Mouse (Mus musculus) intestine, embryonic 16.5 days (tissue): ENCODE measurements around the gene Nav2. TPM values are rescaled to one million over a fixed set of nuclear protein-coding genes. Genes with fewer than 3 reads are reported as not detected.

Experiments used
- ATAC-seq: fragments of 200-750 bp; cut with Nextera tagmentation; 2 replicates; pipeline ENCODE4 v1.8.0; 2017; ENCODE audit warnings: moderate TSS enrichment, moderate library complexity
- H3K27ac ChIP-seq: fragments of 300-500 bp; sonication (generic); 2 replicates; pipeline ENCODE4 v1.5.1; 2014; ENCODE audit warnings: mild to moderate bottlenecking, low read length
- H3K27me3 ChIP-seq: fragments of 300-500 bp; sonication (generic); replicated peaks from 2 replicates; pipeline ENCODE4 v1.6.1; 2014; ENCODE audit warnings: low read length, control low read depth, mixed read lengths; ENCODE audit not compliant: control insufficient read depth, insufficient read depth
- H3K36me3 ChIP-seq: fragments of 300-500 bp; sonication (generic); 2 replicates; pipeline ENCODE4 v1.6.1; 2014; ENCODE audit warnings: low read length, control low read depth; ENCODE audit not compliant: control insufficient read depth, insufficient read depth
- H3K4me1 ChIP-seq: fragments of 300-500 bp; sonication (generic); 2 replicates; pipeline ENCODE4 v1.6.1; 2014; ENCODE audit warnings: low read length, control low read depth, mixed read lengths; ENCODE audit not compliant: control insufficient read depth, insufficient read depth
- H3K4me2 ChIP-seq: fragments of 300-500 bp; sonication (generic); 2 replicates; pipeline ENCODE4 v1.6.1; 2014; ENCODE audit warnings: low read depth, low read length, control low read depth
- H3K4me3 ChIP-seq: fragments of 300-500 bp; sonication (generic); 2 replicates; pipeline ENCODE4 v1.5.1; 2014; ENCODE audit warnings: mild to moderate bottlenecking, low read length
- H3K9ac ChIP-seq: fragments of 300-500 bp; sonication (generic); 2 replicates; pipeline ENCODE4 v1.6.1; 2014; ENCODE audit warnings: low read depth, low read length
- H3K9me3 ChIP-seq: fragments of 300-500 bp; sonication (generic); 2 replicates; pipeline ENCODE4 v1.6.1; 2016; ENCODE audit warnings: low read length, control low read depth; ENCODE audit not compliant: control insufficient read depth
- whole genome bisulfite sequencing: fragments of 180-500 bp; shearing (Covaris S2); extraction: QIAGEN DNeasy Blood & Tissue Kit; methylation state at CpG from one replicate; pipeline ENCODE4 v1.1.7; 2014; 5-methylcytosine and 5-hydroxymethylcytosine counted together
- polyA plus RNA-seq: library from polyadenylated mRNA; unstranded; fragments of >200 nt; fragmentation: Nextera tagmentation; extraction: Ambion mirVana; gene quantifications from 2 replicates; pipeline ENCODE4 v1.2.1, GENCODE M21; 2015

The Nav2 gene
- polyA plus RNA-seq, 1 experiment from 2014 or later: 15.3 TPM

- no peak overlapping the region for H3K9ac ChIP-seq
- WGBS: 73% methylated on average over 8 of the region's 8 CpGs
- H3K27me3 ChIP-seq: no peaks in the 10 kb centered on the region
- no peak overlapping the region for H3K27ac ChIP-seq
- no peak overlapping the region for H3K4me3 ChIP-seq
- no peaks in the 10 kb centered on the region for H3K9me3 ChIP-seq
- ATAC-seq: no peak
- H3K4me1 ChIP-seq: no peaks in the 10 kb centered on the region
- H3K4me2 ChIP-seq: no peak overlapping the region
- H3K36me3 ChIP-seq: peaks cover 16% of the 10 kb centered on the region
These were observed 560.1 kb downstream of the Nav2 start for GRCm38 (mm10) chr7:49468492-49469205.

- Histone ChIP-seq H3K27me3 (no peaks in the 10 kb centered on the region), H3K27ac (no peak overlapping the region), H3K4me3 (no peak overlapping the region), H3K9ac (no peak overlapping the region), H3K4me2 (no peak overlapping the region), H3K36me3 (0 out of 2 replicates have a peak, but pooled peaks cover 8% of the 10 kb centered on the region), H3K9me3 (no peaks in the 10 kb centered on the region), H3K4me1 (no peaks in the 10 kb centered on the region)
- WGBS: 57% methylated on average over 3 of the region's 3 CpGs
- ATAC-seq: no peak
These were observed 562.8 kb downstream of the Nav2 start for GRCm38 (mm10) chr7:49471278-49471677.

- Histone ChIP-seq H3K9ac (no peak overlapping the region), H3K4me1 (peaks cover 20% of the 10 kb centered on the region), H3K36me3 (0 out of 2 replicates have a peak, but pooled peaks cover 4% of the 10 kb centered on the region), H3K4me2 (no peak overlapping the region), H3K27ac (no peak overlapping the region), H3K9me3 (no peaks in the 10 kb centered on the region), H3K4me3 (no peak overlapping the region), H3K27me3 (no peaks in the 10 kb centered on the region)
- no peak for ATAC-seq
- WGBS: 51% methylated on average over 6 of the region's 6 CpGs
These were observed 566.8 kb downstream of the Nav2 start for GRCm38 (mm10) chr7:49475282-49475681.

- ATAC-seq: no peak
- no peak overlapping the region for H3K4me2 ChIP-seq
- WGBS: 88% methylated on average over 8 of the region's 8 CpGs
- no peak overlapping the region for H3K4me3 ChIP-seq
- H3K9ac ChIP-seq: no peak overlapping the region
- no peaks in the 10 kb centered on the region for H3K27me3 ChIP-seq
- H3K36me3 ChIP-seq: 0 out of 2 replicates have a peak, but pooled peaks cover under 1% of the 10 kb centered on the region
- no peaks in the 10 kb centered on the region for H3K9me3 ChIP-seq
- H3K27ac ChIP-seq: no peak overlapping the region
- H3K4me1 ChIP-seq: peaks cover 20% of the 10 kb centered on the region
These were observed 567.6 kb downstream of the Nav2 start for GRCm38 (mm10) chr7:49476163-49476562.

GRCm38 (mm10) chr7:49476666-49477065 is 568.1 kb downstream of the Nav2 start:
- no peak overlapping the region for H3K4me3 ChIP-seq
- no peak overlapping the region for H3K4me2 ChIP-seq
- H3K9me3 ChIP-seq: no peaks in the 10 kb centered on the region
- H3K9ac ChIP-seq: no peak overlapping the region
- 0 out of 2 replicates have a peak, but pooled peaks have one; percentile 16 for ATAC-seq
- WGBS: 47% methylated on average over 5 of the region's 5 CpGs
- H3K27me3 ChIP-seq: no peaks in the 10 kb centered on the region
- H3K4me1 ChIP-seq: peaks cover 20% of the 10 kb centered on the region
- H3K27ac ChIP-seq: peak overlapping the region; percentile 49
- no peaks in the 10 kb centered on the region for H3K36me3 ChIP-seq

- peak overlapping the region; percentile 49 for H3K27ac ChIP-seq
- H3K4me3 ChIP-seq: no peak overlapping the region
- no peaks in the 10 kb centered on the region for H3K27me3 ChIP-seq
- no peak overlapping the region for H3K4me2 ChIP-seq
- 31% methylated on average over 9 of the region's 9 CpGs for WGBS
- H3K9me3 ChIP-seq: no peaks in the 10 kb centered on the region
- peak; percentile 51; the same call in 1 of the 2 replicates for ATAC-seq
- 0 out of 2 replicates have a peak overlapping the region, but pooled peaks have one; percentile 31 for H3K9ac ChIP-seq
- H3K36me3 ChIP-seq: no peaks in the 10 kb centered on the region
- peaks cover 20% of the 10 kb centered on the region for H3K4me1 ChIP-seq
These were observed 568.8 kb downstream of the Nav2 start for GRCm38 (mm10) chr7:49477076-49477975.

- H3K9me3 ChIP-seq: no peaks in the 10 kb centered on the region
- no peaks in the 10 kb centered on the region for H3K36me3 ChIP-seq
- peak overlapping the region; percentile 49 for H3K27ac ChIP-seq
- peaks cover 20% of the 10 kb centered on the region for H3K4me1 ChIP-seq
- H3K9ac ChIP-seq: no peak overlapping the region
- ATAC-seq: no peak
- H3K4me3 ChIP-seq: no peak overlapping the region
- WGBS: 30% methylated on average over 7 of the region's 7 CpGs
- no peaks in the 10 kb centered on the region for H3K27me3 ChIP-seq
- H3K4me2 ChIP-seq: no peak overlapping the region
These were observed 569.4 kb downstream of the Nav2 start for GRCm38 (mm10) chr7:49477976-49478349.

GRCm38 (mm10) chr7:49478886-49479285 is 570.4 kb downstream of the Nav2 start:
- Histone ChIP-seq H3K9me3 (no peaks in the 10 kb centered on the region), H3K9ac (no peak overlapping the region), H3K27ac (no peak overlapping the region), H3K36me3 (no peaks in the 10 kb centered on the region), H3K4me1 (peaks cover 20% of the 10 kb centered on the region), H3K4me3 (no peak overlapping the region), H3K4me2 (no peak overlapping the region), H3K27me3 (no peaks in the 10 kb centered on the region)
- ATAC-seq: no peak
- WGBS: 77% methylated on average over 4 of the region's 4 CpGs

- Histone ChIP-seq H3K4me3 (no peak overlapping the region), H3K4me1 (peaks cover 25% of the 10 kb centered on the region), H3K36me3 (no peaks in the 10 kb centered on the region), H3K27me3 (no peaks in the 10 kb centered on the region), H3K9ac (no peak overlapping the region), H3K9me3 (no peaks in the 10 kb centered on the region), H3K27ac (no peak overlapping the region), H3K4me2 (no peak overlapping the region)
- no peak for ATAC-seq
- WGBS: 72% methylated on average over 8 of the region's 8 CpGs
These were observed 572.4 kb downstream of the Nav2 start for GRCm38 (mm10) chr7:49480962-49481361.
